Mouse (Mus musculus): ENCODE results near the gene Milr1. TPM values are rescaled to one million over a fixed set of nuclear protein-coding genes. Genes with fewer than 3 reads are reported as not detected.
"Not testable (repeated sequence)": the region's sequence is repeated elsewhere in the genome, so short reads cannot be mapped to it uniquely, and the experiment has no call there.

The Milr1 gene
- total and polyA plus RNA-seq, 2 experiments: 0.10 to 0.37 TPM

- DNase-seq (ENCODE audit: extremely low read depth, low read depth, low spot score): peak; percentile 96
- Histone ChIP-seq H3K79me2 (ENCODE audit: control insufficient read depth, insufficient read depth, low read length) (peaks cover 6% of the 10 kb centered on the region; the same call in 1 of the 2 replicates), H3K4me3 (ENCODE audit: insufficient read depth, low read depth, low read length) (peak within 1 kb of the TSS; percentile 96), H3K27me3 (ENCODE audit: control insufficient read depth, insufficient read depth, low read length) (no peaks in the 10 kb centered on the region), H3K9ac (ENCODE audit: low read depth, low read length) (peak within 1 kb of the TSS; percentile 98), H3K27ac (replicated peaks; ENCODE audit: insufficient read depth, low read depth, low read length) (peak within 1 kb of the TSS; percentile 98), H3K36me3 (ENCODE audit: control insufficient read depth, insufficient read depth, low read length) (peaks cover 34% of the 10 kb centered on the region), H3K4me1 (ENCODE audit: control insufficient read depth, insufficient read depth, low read length) (peaks cover 1% of the 10 kb centered on the region; the same call in 1 of the 2 replicates)
- peak; percentile 16; the same call in 1 of the 2 replicates for TF ChIP-seq CTCF (IDR thresholded peaks at IDR 0.05; ENCODE audit: low read depth, low read length)
- TF ChIP-seq POLR2A (IDR thresholded peaks at IDR 0.05; ENCODE audit: extremely low read depth, insufficient read depth, low read length): peak; percentile 60; the same call in 1 of the 2 replicates
- WGBS: under 1% methylated on average over 58 of the region's 58 CpGs
These were observed 37.9 kb downstream of the Milr1 start, which contains the start of the genes Ddx5 and Cep95 for GRCm38 (mm10) chr11:106788775-106789459. Gene Ddx5, minus strand, starts transcription at chr11:106789185. Gene Cep95, plus strand, starts transcription at chr11:106789252.

GRCm38 (mm10) chr11:106789649-106790048 is 38.6 kb downstream of the Milr1 start:
- peak; percentile 52 for DNase-seq (ENCODE audit: extremely low read depth, low read depth, low spot score)
- H3K4me3 ChIP-seq (ENCODE audit: insufficient read depth, low read depth, low read length): peak overlapping the region; percentile 81
- H3K36me3 ChIP-seq (ENCODE audit: control insufficient read depth, insufficient read depth, low read length): peaks cover 28% of the 10 kb centered on the region
- WGBS: 0% methylated on average over 6 of the region's 6 CpGs
- TF ChIP-seq CTCF (IDR thresholded peaks at IDR 0.05; ENCODE audit: low read depth, low read length): no peak
- no peak for TF ChIP-seq POLR2A (IDR thresholded peaks at IDR 0.05; ENCODE audit: extremely low read depth, insufficient read depth, low read length)
- H3K27ac ChIP-seq (replicated peaks; ENCODE audit: insufficient read depth, low read depth, low read length): peak overlapping the region; percentile 98
- H3K9ac ChIP-seq (ENCODE audit: low read depth, low read length): peak overlapping the region; percentile 93
- H3K79me2 ChIP-seq (ENCODE audit: control insufficient read depth, insufficient read depth, low read length): peaks cover 6% of the 10 kb centered on the region; the same call in 1 of the 2 replicates
- H3K4me1 ChIP-seq (ENCODE audit: control insufficient read depth, insufficient read depth, low read length): peaks cover 1% of the 10 kb centered on the region; the same call in 1 of the 2 replicates
- no peaks in the 10 kb centered on the region for H3K27me3 ChIP-seq (ENCODE audit: control insufficient read depth, insufficient read depth, low read length)

- peaks cover 9% of the 10 kb centered on the region for H3K36me3 ChIP-seq (ENCODE audit: control insufficient read depth, insufficient read depth, low read length)
- 83% methylated on average over 4 of the region's 4 CpGs for WGBS
These were observed 42.8 kb downstream of the Milr1 start for GRCm38 (mm10) chr11:106793846-106794245.

GRCm38 (mm10) chr11:106795679-106796078 is 44.7 kb downstream of the Milr1 start:
- Histone ChIP-seq H3K79me2 (ENCODE audit: control insufficient read depth, insufficient read depth, low read length) (no peaks in the 10 kb centered on the region), H3K4me1 (ENCODE audit: control insufficient read depth, insufficient read depth, low read length) (no peaks in the 10 kb centered on the region; the same call in 1 of the 2 replicates), H3K4me3 (ENCODE audit: insufficient read depth, low read depth, low read length) (no peak overlapping the region), H3K27me3 (ENCODE audit: control insufficient read depth, insufficient read depth, low read length) (no peaks in the 10 kb centered on the region), H3K9ac (ENCODE audit: low read depth, low read length) (no peak overlapping the region), H3K36me3 (ENCODE audit: control insufficient read depth, insufficient read depth, low read length) (peaks cover 20% of the 10 kb centered on the region), H3K27ac (replicated peaks; ENCODE audit: insufficient read depth, low read depth, low read length) (no peak overlapping the region)
- 79% methylated on average over 9 of the region's 9 CpGs for WGBS
- TF ChIP-seq POLR2A (IDR thresholded peaks at IDR 0.05; ENCODE audit: extremely low read depth, insufficient read depth, low read length) (no peak), CTCF (IDR thresholded peaks at IDR 0.05; ENCODE audit: low read depth, low read length) (no peak)
- no peak for DNase-seq (ENCODE audit: extremely low read depth, low read depth, low spot score)

More at GRCm38 (mm10) chr11:106793846-106794245, 42.8 kb downstream of the Milr1 start:
- H3K27ac ChIP-seq (replicated peaks; ENCODE audit: insufficient read depth, low read depth, low read length): no peak overlapping the region
- H3K4me1 ChIP-seq (ENCODE audit: control insufficient read depth, insufficient read depth, low read length): no peaks in the 10 kb centered on the region; the same call in 1 of the 2 replicates
- H3K4me3 ChIP-seq (ENCODE audit: insufficient read depth, low read depth, low read length): no peak overlapping the region
- no peak overlapping the region for H3K9ac ChIP-seq (ENCODE audit: low read depth, low read length)
- H3K79me2 ChIP-seq (ENCODE audit: control insufficient read depth, insufficient read depth, low read length): no peaks in the 10 kb centered on the region
- H3K27me3 ChIP-seq (ENCODE audit: control insufficient read depth, insufficient read depth, low read length): no peaks in the 10 kb centered on the region
- no peak for DNase-seq (ENCODE audit: extremely low read depth, low read depth, low spot score)
- TF ChIP-seq CTCF (IDR thresholded peaks at IDR 0.05; ENCODE audit: low read depth, low read length) (peak; percentile 25; the same call in 1 of the 2 replicates), POLR2A (IDR thresholded peaks at IDR 0.05; ENCODE audit: extremely low read depth, insufficient read depth, low read length) (no peak)

- TF ChIP-seq POLR2A (IDR thresholded peaks at IDR 0.05; ENCODE audit: extremely low read depth, insufficient read depth, low read length) (no peak), CTCF (IDR thresholded peaks at IDR 0.05; ENCODE audit: low read depth, low read length) (no peak)
- Histone ChIP-seq H3K27me3 (ENCODE audit: control insufficient read depth, insufficient read depth, low read length) (no peaks in the 10 kb centered on the region), H3K79me2 (ENCODE audit: control insufficient read depth, insufficient read depth, low read length) (no peaks in the 10 kb centered on the region), H3K36me3 (ENCODE audit: control insufficient read depth, insufficient read depth, low read length) (peaks cover 25% of the 10 kb centered on the region), H3K4me1 (ENCODE audit: control insufficient read depth, insufficient read depth, low read length) (no peaks in the 10 kb centered on the region), H3K27ac (replicated peaks; ENCODE audit: insufficient read depth, low read depth, low read length) (no peak overlapping the region), H3K4me3 (ENCODE audit: insufficient read depth, low read depth, low read length) (no peak overlapping the region), H3K9ac (ENCODE audit: low read depth, low read length) (no peak overlapping the region)
- 91% methylated on average over 10 of the region's 10 CpGs for WGBS
- DNase-seq (ENCODE audit: extremely low read depth, low read depth, low spot score): no peak
These were observed 51.1 kb downstream of the Milr1 start for GRCm38 (mm10) chr11:106802069-106802627.

- not testable (repeated sequence) for H3K4me1 ChIP-seq (ENCODE audit: control insufficient read depth, insufficient read depth, low read length); H3K79me2 ChIP-seq (ENCODE audit: control insufficient read depth, insufficient read depth, low read length); DNase-seq (ENCODE audit: extremely low read depth, low read depth, low spot score); H3K27me3 ChIP-seq (ENCODE audit: control insufficient read depth, insufficient read depth, low read length); H3K9ac ChIP-seq (ENCODE audit: low read depth, low read length); H3K27ac ChIP-seq (replicated peaks; ENCODE audit: insufficient read depth, low read depth, low read length); H3K4me3 ChIP-seq (ENCODE audit: insufficient read depth, low read depth, low read length)
- WGBS: 88% methylated on average over 1 of the region's 1 CpGs
- H3K36me3 ChIP-seq (ENCODE audit: control insufficient read depth, insufficient read depth, low read length): peaks cover 13% of the 10 kb centered on the region
These were observed 56.4 kb downstream of the Milr1 start for GRCm38 (mm10) chr11:106807442-106807841.

All from liver, adult 2 months (tissue).